Mouse (Mus musculus) embryonic fibroblast, embryonic 13.5 days (primary cell): Measurements from ENCODE around the gene Kcng3.

Experiments used
- CTCF ChIP-seq: IDR thresholded peaks from 2 replicates; pipeline ENCODE4 v1.5.1; 2011; ENCODE audit warnings: mild to moderate bottlenecking, control low read depth, low read length, moderate library complexity, borderline replicate concordance; ENCODE audit not compliant: insufficient read depth
- POLR2A ChIP-seq: IDR thresholded peaks from 2 replicates; pipeline ENCODE4 v1.6.1; 2011; ENCODE audit warnings: low read depth, mild to moderate bottlenecking, control low read depth, low read length, moderate library complexity

GRCm38 (mm10) chr17:83538141-83538540, 93.6 kb downstream of the Kcng3 start:
- TF ChIP-seq CTCF (no peak), POLR2A (no peak)
